Mouse (Mus musculus): Measurements from ENCODE around the gene Vgll4.

- TF ChIP-seq CTCF (IDR thresholded peaks at IDR 0.05; ENCODE audit: borderline replicate concordance, extremely low read depth, insufficient read depth, insufficient read length) (no peak), POLR2A (IDR thresholded peaks at IDR 0.05; ENCODE audit: borderline replicate concordance, extremely low read depth, insufficient read depth, insufficient read length, poor library complexity, severe bottlenecking) (no peak)
Measured at GRCm38 (mm10) chr6:114898949-114899348, 70.8 kb downstream of the Vgll4 start.
